Mouse (Mus musculus) megakaryocyte, embryonic 14.5 days (primary cell): Measurements from ENCODE around the gene Gm9821.

Experiments used
- FLI1 ChIP-seq: IDR thresholded peaks from 2 replicates; pipeline ENCODE4 v1.6.1; 2012; ENCODE audit warnings: low read length, inconsistent platforms, mixed read lengths
- GATA1 ChIP-seq: IDR thresholded peaks from 3 replicates; pipeline ENCODE4 v1.6.1; 2012; ENCODE audit warnings: mixed read lengths, low read length, inconsistent platforms, borderline replicate concordance

DNA sequence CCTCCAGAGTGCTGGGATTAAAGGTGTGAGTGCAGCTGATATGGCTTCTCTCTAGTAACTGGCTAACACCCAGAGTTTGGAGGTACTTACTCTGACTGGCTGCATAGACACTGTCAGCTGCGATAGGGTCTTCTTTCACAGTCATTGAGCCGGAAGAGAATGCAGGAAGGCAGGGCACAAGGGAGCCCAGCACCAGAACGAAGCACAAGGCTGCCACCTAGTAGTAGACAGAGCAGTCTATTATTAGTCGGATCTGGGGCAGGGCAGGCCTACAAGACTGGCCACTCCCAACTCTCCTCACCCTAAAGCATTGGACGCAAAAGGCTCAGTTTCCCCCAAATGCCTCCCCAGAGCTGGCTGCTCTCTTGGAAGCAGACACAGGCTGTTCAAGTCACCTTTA is 40.6 kb downstream of the Gm9821 start:
- TF ChIP-seq GATA1 (no peak), FLI1 (no peak)
